Mouse (Mus musculus) left cerebral cortex, postnatal 10 days (tissue): Measurements from ENCODE around the gene Slc24a3. TPM values are rescaled to one million over a fixed set of nuclear protein-coding genes. Genes with fewer than 3 reads are reported as not detected.

ENCODE experiments used
- DNase-seq, 2 experiments: peaks; one replicate each; pipeline ENCODE4 v3.0.0; 2021 to 2022; ENCODE audit warnings: low spot score in 2 of 2, mixed read lengths in 1 of 2; ENCODE audit errors: extremely low spot score in 1 of 2
- intact Hi-C: fragments of 180-260 bp; cut with DNase I; formaldehyde crosslinking; loops from one replicate; pipeline ENCODE4 v1.15.1; 2025
- total RNA-seq, 2 experiments: library from RNA; stranded (reverse); gene quantifications; 2 replicates each; pipeline ENCODE4 v1.2.3; 2021

Slc24a3 gene
- total RNA-seq, 2 experiments from 2014 or later, result 147 to 153 TPM

DNA sequence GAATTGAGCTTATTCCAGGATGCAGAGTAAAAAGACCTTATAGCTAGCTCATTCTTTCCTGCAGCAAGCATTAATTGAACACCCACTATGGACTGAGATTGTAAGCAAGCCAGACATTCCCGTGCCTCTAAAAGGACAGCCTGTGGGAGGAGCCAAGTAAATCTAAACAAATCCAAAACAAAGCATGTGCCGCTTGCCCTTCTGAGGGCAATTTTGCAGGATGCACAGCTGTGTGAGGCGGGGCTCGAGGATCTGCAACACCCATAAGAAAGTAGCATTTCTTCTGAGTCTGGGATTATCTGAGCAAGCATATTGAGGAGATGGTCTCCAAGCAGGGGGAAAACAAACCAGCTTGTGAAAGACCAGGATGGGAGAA lies 464.2 kb downstream of the Slc24a3 start:
- no peak for DNase-seq
- intact Hi-C loops, result no loop called here

DNA sequence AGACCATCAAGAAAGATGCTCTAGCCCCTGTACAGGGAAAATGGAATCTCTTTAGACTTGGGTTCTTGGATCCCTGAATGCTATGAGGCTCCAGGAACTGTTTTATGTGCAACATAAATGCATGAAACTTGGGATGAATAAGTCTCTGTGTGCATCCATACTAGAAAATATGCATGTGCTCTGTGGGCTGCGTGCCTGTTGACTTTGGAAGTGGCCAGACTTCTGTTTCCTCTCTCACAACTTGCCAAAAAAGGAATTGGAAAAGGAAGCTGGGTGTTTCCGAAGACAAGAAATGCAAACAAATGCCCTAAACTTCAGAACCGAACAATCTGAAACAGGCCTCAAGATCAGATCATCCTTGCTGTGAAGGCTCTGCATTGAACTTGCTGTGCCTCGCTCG lies 466.3 kb downstream of the Slc24a3 start:
- no peak for DNase-seq
- intact Hi-C loops, result no loop called here

DNA sequence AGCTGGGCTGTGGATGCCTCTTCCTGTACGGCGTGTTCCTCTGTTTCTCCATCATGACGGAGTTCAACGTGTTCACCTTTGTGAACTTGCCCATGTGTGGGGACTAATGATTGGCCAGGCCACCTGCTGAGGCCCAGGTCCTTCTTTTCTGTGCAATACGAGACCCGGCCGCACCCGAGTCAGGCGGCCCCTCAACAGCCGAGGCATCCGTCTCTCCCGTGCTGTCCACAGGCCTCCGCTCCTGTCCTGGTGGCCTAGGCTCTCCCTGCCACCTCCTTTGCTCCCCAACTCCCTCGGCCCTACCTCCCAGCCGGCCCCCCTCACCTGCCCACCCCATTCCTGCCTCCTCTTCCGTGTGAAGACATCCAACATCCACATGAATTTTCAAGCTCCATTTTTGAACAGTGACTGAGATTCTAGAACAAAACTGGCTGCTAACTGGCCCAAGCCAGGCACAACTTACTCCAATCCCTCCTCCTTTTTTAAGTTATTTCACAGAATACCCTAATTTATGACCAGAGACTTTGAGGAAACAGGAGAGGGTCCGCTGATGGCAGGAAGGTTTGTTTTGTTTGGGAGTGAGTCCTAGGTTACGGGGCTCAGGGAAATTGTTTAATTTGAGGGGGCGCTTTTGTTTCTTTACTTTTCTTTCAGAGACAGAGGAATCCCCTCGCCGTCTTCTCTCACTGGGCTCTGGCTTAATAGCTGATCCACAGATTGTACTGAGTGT lies 472.9 kb downstream of the Slc24a3 start:
- no peak for DNase-seq
- intact Hi-C loops, result no loop called here

DNA sequence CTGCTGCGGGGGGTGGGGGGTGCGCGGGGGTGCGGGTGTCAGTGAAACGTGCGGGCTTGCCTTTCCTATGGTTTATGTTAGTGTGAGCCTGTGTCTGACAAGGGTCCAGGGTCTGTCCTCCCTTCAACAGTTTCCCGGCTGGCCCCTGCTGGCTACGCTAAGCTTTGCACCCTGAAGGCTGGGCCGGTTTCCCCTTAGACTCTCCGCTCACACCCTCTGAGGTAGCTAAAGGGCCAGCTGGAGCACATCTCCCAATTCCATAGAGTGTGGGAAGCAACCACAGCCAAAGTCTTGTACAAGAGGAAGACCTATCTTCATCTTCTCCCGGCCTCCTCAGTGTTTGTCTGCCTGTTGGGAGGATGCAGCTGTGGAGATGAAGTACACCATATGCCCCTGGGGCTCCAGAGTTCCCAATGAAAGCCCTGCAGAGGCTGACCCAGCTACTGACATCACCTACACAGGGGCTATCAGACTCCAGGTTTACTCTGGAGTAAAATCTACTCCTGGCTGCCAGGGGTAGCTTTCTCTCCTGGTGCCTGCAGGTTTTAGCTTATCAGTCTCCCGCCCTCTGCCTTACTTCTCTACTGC lies 487.9 kb downstream of the Slc24a3 start:
- intact Hi-C loops, result no loop called here
- DNase-seq, result no peak

DNA sequence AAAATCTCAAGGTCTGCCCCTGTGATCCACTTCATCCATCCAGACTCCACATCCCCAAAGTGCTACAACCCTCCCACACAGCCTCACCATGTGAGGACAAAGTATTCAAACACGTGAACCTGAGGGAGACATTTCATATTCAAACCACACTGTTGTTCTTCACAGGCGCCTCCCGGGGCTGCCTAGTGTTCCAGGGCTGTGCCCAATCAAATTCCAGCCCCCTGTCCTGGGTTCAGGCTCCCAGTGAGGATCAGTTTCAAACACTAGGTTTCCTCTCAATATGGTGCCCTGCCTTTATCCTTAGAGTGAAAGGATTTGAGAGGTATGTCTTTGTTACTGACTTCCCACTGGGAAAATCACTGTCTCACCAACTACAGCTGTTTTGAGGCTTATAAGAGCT lies 488.6 kb downstream of the Slc24a3 start:
- no peak for DNase-seq
- intact Hi-C loops, result no loop called here

DNA sequence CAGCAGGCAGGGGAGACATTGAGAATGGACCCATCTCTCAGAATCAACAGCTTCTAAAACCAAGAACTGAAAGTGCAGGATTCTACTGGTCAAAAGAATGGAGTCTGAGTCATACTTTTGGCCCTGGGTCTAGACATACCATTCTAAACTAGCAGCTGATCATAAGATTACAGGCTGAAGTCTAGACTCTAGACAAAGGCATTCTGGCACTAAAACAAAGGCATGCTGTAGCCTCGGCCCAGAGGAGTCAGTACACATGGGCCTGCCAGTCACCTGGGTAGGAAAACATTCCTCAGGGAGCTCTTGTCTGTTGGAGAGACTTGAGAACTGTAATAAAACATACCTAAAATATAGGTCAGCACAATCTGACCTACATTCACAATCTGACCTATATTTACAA lies 489.2 kb downstream of the Slc24a3 start:
- intact Hi-C loops, result no loop called here
- DNase-seq, result no peak

DNA sequence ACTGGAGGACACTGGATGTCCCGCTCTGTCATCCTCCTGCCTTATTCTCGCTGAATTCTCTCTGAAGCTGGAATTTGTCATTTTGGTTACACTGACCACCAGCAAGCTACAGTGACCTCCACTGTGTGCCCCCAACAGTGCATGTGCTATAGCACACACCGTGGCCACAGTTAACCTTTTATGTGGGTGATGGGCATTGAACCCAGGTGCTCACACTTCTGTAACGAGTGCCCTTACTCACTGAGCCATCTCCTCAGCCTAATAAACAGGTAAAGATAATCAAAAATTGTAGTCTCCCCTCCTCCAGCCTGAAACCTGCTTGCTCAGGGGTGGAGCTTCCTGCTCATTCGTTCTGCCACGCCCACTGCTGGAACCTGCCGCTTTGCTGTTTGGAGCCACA lies 493.7 kb downstream of the Slc24a3 start:
- DNase-seq, result no peak
- intact Hi-C loops, result no loop called here

DNA sequence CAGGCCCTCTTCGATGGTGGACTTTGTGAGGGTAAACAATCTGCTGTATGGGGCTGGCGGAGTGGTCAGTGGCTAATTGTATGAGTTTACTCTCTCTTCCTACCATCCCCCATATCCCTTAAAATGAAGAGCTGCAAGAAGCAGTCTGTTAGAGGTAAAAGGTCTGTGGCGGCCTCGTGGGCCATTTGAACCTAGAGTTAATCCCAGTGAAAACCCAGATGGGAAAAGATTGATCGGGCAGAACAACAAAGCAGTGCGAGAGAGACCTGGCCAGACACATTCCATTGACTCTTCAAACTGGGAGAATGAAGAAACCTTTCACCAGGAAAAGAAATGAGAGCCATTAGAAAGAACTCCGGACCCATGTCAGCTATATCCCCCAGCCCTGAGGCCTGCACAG lies 496.3 kb downstream of the Slc24a3 start:
- DNase-seq, result no peak
- intact Hi-C loops, result no loop called here

DNA sequence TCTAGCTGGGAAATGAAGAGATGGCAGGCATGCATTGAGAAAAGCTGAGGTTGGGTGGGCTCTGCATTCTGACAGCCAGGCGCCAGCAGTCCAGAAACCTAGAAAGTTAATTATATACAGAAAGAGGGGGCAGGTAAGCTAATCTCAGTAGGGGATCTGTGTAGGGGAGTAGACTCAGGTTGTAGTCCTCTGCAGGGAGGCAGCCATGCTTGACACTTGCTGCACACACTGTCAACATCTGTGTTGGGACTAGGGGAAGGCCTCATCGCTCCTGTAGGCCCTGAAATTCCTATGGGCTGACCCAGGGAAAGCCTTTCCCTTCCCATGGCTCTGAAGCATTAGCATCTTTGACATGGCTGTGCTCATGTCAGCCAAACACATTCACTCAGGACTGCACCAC lies 496.8 kb downstream of the Slc24a3 start:
- intact Hi-C loops, result no loop called here
- no peak for DNase-seq

DNA sequence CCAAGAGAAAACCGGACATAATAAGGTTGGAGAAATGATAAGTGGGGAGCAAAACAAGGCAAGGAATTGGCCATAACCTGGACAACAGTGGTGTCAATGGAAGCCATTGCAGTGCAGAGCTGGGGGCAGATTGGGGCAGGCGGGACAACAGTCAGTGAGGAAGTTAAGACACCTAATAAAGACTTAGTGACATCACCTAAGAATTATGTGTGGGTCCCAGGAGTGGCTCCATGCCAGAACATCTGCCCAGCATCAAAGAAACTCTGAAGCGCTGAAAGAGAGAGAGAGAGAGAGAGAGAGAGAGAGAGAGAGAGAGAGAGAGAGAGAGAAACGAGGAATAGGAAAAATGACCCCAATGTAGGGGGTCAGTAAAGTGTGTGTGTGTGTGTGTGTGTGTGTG lies 500.6 kb downstream of the Slc24a3 start:
- intact Hi-C loops, result no loop called here
- DNase-seq, result no peak

DNA sequence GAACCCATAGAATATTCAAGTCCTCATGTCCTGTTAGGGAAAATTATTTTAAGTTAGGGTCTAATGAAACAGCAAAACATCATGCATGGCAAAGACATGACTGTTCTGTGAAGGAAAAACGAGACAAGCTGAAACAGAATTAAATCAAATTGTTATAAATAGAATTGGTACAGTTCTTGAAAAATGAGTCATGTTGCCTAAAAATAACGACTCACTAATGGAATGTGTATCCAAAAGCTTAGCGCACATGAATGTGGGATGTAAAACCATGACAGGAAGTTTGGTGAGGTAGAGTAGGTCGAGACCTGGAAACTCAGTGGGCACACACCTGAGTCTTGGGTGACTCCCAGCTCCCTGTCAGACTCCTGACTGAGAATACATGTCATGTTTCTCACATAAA lies 502.6 kb downstream of the Slc24a3 start:
- DNase-seq, result no peak
- intact Hi-C loops, result no loop called here

DNA sequence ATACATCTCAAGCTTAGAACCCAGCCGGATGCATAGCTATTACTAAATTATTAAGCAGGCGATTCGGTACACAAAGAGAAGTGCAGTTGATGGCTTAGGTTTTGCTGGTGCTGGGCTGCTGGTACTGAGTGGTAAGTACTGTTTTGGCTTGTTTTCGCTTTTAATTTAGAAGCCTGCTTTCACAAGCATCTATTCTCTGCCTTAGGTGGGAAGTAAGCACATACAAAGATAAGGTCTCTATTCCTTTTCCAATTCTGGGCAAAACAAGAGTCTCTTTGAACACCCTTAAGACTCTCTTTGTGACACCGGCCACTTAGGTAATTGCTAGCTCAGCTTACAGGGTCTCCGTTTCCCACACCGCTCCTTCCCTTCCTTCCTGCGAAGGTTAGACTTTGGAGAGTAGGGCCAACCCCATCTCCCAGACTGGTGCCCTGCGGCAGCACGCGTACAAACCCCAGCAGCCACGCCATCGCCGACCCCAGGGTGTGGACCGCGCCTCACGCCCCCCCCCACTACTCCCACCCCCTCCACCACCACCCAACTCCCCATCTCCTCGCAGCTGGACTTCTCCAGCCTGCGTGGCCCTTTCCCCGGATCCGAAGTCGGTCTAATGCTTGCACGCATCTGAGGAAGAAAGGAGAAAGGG lies 507.1 kb downstream of the Slc24a3 start:
- DNase-seq, result no peak
- intact Hi-C loops, result no loop called here

DNA sequence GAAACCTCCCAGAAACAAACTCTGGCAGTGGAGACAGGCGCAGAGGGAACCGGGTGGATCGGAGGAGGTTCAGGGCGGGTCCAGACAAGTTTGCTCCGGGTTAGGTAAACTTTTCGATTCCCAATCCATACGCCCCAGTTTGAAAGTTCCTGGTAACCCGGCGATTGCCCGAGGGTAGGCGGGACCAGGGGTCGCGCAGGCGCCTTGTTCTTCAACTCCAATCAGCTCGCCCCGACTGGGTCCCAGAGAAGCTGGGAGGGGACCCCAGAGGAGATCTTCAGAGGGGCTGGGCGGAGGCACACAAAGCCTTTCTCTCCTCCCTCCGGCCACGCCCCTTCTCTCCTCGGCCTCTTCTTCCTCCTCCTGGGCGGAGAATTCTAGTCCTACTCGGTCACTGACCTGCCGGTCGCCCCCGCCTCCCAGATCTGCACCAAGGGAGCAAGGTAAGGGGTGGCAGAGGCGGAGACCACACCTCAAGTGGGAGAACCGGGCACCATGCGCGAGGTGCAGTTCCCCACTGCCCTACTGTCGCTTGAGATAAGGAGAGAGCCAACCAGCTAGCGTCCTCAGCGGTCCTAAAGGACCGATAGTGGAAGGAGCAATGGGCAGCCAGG lies 507.7 kb downstream of the Slc24a3 start, which contains the start of gene Rin2:
Gene Rin2 (plus strand): TSS at position 74 of the 614 bp plus-strand sequence.
- intact Hi-C loops, result no loop called here
- peak in 1 of 2 experiments; percentile 87 for DNase-seq

DNA sequence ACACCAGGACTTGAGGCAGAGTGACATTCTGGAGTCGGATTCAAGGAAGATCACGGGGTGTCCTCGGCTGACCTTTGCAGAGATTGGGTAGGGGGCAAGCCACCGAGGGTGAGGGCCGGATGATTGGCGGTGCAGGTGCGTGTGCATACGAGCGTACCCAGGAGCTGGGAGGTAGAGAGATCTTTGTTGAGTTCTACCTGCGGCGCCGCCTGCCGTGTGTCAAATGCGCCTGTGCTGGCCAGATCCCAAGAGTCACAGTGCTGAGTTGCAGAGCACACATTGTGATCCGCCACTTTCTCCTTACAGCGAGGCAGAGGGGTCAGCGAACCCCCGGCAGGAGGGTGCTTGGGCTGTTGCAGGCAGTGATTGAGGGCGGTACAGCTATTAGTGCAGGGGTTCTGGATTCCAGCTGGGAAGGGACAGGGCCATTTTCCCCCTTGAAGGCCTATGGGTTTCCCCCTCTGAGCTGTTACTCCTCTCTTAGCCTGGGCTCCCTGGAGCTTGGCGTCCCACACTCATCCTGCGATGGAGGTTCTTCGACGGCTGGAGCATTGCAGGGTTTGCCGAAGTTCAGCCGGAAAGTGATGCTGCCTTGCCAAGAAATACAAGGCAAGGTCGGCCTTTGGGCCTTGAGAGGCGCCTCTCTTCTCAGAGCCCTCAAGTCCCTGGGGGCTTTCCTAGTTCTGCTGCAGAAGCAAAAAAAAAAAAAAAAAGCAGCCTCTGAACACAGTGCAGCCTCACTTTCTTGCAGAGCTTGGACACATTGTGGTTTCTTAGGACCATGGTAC lies 508.4 kb downstream of the Slc24a3 start:
- intact Hi-C loops, result no loop called here
- DNase-seq, result peak in 1 of 2 experiments; percentile 71

DNA sequence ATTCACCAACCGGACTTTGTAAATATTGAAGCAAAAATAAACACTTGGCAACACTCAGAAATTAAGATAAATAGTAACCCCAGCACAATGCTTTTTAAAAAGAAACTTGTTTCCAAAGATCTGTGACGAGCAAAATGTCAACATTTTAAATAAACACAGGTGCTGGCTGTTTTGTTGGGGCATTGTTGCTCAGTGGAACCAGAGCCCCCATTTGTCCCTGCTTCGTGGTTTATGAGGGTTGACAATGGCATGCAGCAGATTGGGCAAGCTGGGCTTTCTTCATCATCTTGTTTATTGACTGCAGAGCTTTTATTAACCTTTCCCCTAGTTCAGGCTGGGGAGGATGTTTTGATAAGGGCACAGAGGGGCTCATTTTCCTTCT lies 509.0 kb downstream of the Slc24a3 start:
- DNase-seq, result peak in 1 of 2 experiments; percentile 22
- intact Hi-C loops, result no loop called here

DNA sequence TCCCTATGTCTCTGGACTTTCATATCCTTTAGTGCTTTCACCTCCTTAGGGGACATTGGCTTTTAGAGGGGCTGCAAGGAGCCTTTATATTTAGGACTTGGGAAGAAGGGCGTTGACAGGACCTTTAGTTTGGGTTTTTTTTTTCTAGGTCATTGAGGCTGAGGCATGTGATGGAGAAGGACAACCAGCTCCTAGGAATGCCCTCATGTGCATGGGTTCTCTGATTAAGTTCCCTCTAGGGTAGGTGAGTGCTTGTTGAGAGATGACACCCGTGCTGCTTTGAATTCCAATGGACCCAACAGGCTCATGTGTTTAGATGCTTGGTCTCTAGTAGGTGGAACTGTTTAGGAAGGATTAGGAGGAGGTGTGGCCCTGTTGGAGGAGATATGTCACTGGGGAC lies 509.4 kb downstream of the Slc24a3 start:
- no peak for DNase-seq
- intact Hi-C loops, result no loop called here

DNA sequence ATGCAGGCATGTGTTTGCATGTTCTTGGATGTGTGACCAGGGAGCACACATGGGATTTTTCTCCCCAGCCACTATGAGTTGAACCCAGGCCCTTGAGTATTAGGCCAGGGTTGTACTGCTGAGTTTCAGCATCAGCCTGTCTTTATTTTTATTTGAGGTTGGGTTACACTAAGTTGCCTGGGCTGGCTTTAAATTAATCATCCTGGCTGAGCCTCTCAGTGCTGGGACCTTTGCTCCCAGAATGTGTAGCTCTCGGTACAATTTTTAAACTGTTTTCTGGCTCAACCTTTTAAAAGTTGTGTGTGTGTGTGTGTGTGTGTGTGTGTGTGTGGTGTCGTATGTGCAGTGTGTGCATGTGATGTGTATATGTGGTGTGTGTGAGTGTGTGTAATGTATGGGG lies 512.6 kb downstream of the Slc24a3 start:
- intact Hi-C loops, result no loop called here

DNA sequence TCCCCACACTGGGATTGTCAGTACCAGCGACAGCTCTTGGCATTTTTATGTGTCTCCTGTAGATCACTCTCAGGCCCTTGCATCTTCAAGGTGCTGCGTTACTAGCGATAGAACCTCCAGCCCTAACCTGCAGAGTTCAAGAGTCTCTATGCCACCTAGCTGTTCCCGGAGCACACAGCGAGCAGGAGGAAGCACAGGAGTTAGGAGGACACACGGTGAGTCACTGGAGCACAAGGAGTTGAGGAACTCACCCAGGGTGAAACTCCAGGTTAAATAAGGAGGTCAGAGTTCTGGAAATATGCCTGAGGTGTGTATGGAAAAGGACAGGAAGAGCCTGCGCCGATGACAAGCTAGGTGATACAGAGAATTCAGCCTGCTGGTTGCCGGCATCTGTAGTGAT lies 513.2 kb downstream of the Slc24a3 start:
- no peak for DNase-seq
- intact Hi-C loops, result no loop called here

More for the DNA sequence above, 512.6 kb downstream of the Slc24a3 start:
- no peak for DNase-seq

DNA sequence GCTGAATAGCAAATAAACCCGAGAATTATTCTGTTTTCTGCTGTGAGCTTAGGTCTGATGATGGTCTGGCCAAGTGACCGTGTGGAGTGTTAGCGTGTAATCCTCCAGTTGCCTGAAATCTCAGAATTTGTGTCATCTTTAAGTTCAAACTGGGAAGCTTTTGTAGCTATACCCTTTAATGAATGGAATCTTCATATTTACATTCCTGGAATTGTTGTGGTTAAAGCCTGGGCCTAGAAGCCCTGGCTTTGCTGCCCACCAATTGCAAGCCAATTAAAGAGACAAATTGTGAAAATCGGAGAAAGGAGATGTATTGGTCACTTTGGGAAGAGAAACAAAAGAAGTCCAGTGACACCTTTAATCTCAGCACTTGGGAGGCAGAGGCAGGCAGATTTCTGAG lies 514.1 kb downstream of the Slc24a3 start:
- DNase-seq, result no peak
- intact Hi-C loops, result no loop called here
